Mouse (Mus musculus) liver, embryonic 11.5 days (tissue): ENCODE results near the gene Sprr2a3. TPM values are rescaled to one million over a fixed set of nuclear protein-coding genes. Genes with fewer than 3 reads are reported as not detected.
"Not testable (repeated sequence)": the region's sequence is repeated elsewhere in the genome, so short reads cannot be mapped to it uniquely, and the experiment has no call there.

ENCODE experiments used
- ATAC-seq: fragments of 200-750 bp; cut with Nextera tagmentation; replicated peaks from 2 replicates; pipeline ENCODE4 v1.8.0; 2017; ENCODE audit warnings: moderate number of reproducible peaks, mild to moderate bottlenecking, moderate TSS enrichment, moderate library complexity; ENCODE audit not compliant: low FRiP score
- DNase-seq: peaks from one replicate; pipeline ENCODE4 v3.0.0-alpha.2; 2017; ENCODE audit warnings: low spot score
- H3K27ac ChIP-seq: fragments of 300-500 bp; sonication (generic); 2 replicates; pipeline ENCODE4 v1.5.1; 2014; ENCODE audit warnings: mild to moderate bottlenecking, low read depth, low read length, control low read depth
- H3K27me3 ChIP-seq: fragments of 300-500 bp; sonication (generic); replicated peaks from 2 replicates; pipeline ENCODE4 v1.6.1; 2014; ENCODE audit warnings: low read length, mixed read lengths; ENCODE audit not compliant: control insufficient read depth, insufficient read depth
- H3K36me3 ChIP-seq: fragments of 300-500 bp; sonication (generic); 2 replicates; pipeline ENCODE4 v1.6.1; 2014; ENCODE audit warnings: mild to moderate bottlenecking, low read length, moderate library complexity, mixed read lengths; ENCODE audit not compliant: control insufficient read depth, insufficient read depth
- H3K4me1 ChIP-seq: fragments of 300-500 bp; sonication (generic); replicated peaks from 2 replicates; pipeline ENCODE4 v1.6.1; 2014; ENCODE audit warnings: low read length, mixed read lengths; ENCODE audit not compliant: control insufficient read depth, insufficient read depth
- H3K4me2 ChIP-seq: fragments of 300-500 bp; sonication (generic); 2 replicates; pipeline ENCODE4 v1.6.1; 2014; ENCODE audit warnings: mild to moderate bottlenecking, control low read depth, moderate library complexity
- H3K4me3 ChIP-seq: fragments of 300-500 bp; sonication (generic); 2 replicates; pipeline ENCODE4 v1.5.1; 2014; ENCODE audit warnings: low read depth, low read length, control low read depth
- H3K9ac ChIP-seq: fragments of 300-500 bp; sonication (generic); 2 replicates; pipeline ENCODE4 v1.6.1; 2014; ENCODE audit warnings: low read depth, low read length, control low read depth
- H3K9me3 ChIP-seq: fragments of 300-500 bp; sonication (generic); 2 replicates; pipeline ENCODE4 v1.6.1; 2016; ENCODE audit warnings: low read length, inconsistent platforms, mixed read lengths; ENCODE audit not compliant: control insufficient read depth
- WGBS: fragments of 180-500 bp; shearing (Covaris S2); extraction: QIAGEN DNeasy Blood & Tissue Kit; methylation state at CpG from one replicate; pipeline ENCODE4 v1.1.7; 2014; 5-methylcytosine and 5-hydroxymethylcytosine counted together
- polyA plus RNA-seq: library from polyadenylated mRNA; unstranded; fragments of >200 nt; fragmentation: Nextera tagmentation; extraction: Ambion mirVana; gene quantifications from 2 replicates; pipeline ENCODE4 v1.2.1, GENCODE M21; 2014

Gene Sprr2a3
- polyA plus RNA-seq = not detected in 2 replicates

GRCm38 (mm10) chr3:92285101-92285500 lies at the start of gene Sprr2a3:
Gene Sprr2a3 (plus strand): TSS chr3:92285417.
- not testable (repeated sequence) for H3K27me3 ChIP-seq, ATAC-seq, H3K27ac ChIP-seq, H3K4me1 ChIP-seq, H3K4me2 ChIP-seq, H3K4me3 ChIP-seq, H3K36me3 ChIP-seq, H3K9me3 ChIP-seq, DNase-seq, H3K9ac ChIP-seq
- 76% methylated on average over 1 of the region's 1 CpGs for WGBS

DNA sequence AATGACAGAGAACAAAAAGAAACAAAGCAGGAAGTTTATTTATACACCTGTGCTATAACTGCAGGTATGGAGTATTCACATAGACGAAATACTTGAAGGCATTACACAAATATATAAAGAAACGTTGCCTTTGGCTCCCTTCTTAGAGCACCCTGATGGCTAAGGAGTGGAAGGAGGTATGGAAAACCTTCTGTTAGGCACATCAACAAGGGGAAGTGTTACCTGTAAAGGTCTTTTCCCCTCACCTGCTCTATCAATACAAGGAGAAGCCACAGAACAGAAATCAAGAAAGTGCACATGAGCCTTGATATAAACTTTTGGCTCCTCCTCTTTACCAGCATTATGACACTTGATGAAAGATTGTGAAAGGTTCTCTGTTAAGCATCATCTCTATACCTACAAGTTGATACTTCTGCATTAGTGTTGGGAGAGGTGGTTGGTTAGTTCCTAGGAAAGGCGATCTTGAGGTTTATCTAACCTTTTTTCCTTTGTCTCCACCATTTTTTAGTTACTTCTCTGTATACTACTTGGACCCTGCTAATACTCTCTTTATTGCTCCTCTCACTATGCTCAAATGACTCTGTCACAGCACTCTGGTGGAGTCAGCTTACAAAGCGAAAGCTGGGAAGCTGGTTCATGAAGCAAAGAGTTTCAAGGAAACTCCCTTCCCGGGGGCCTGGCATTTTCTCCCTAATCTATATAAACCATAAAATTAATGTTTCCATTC lies 48.6 kb upstream of the Sprr2a3 start:
- H3K27me3 ChIP-seq, DNase-seq, H3K36me3 ChIP-seq, H3K4me3 ChIP-seq, H3K4me2 ChIP-seq, H3K9ac ChIP-seq, H3K27ac ChIP-seq, H3K4me1 ChIP-seq, H3K9me3 ChIP-seq: not testable (repeated sequence)
- ATAC-seq = peak; percentile 38; the same call in 1 of the 2 replicates
- no CpG with 5 or more reads among the region's 5 CpGs for WGBS

- not testable (repeated sequence) for H3K9me3 ChIP-seq, H3K9ac ChIP-seq, H3K27me3 ChIP-seq, H3K4me2 ChIP-seq, H3K4me3 ChIP-seq, H3K4me1 ChIP-seq, ATAC-seq, H3K36me3 ChIP-seq, DNase-seq, H3K27ac ChIP-seq
Observed at GRCm38 (mm10) chr3:92238736-92239135, 46.5 kb upstream of the Sprr2a3 start.

- H3K9ac ChIP-seq, DNase-seq, ATAC-seq, H3K4me2 ChIP-seq, H3K4me1 ChIP-seq, H3K36me3 ChIP-seq, H3K27ac ChIP-seq, H3K27me3 ChIP-seq, H3K4me3 ChIP-seq, H3K9me3 ChIP-seq: not testable (repeated sequence)
- no CpG with 5 or more reads among the region's 1 CpGs for WGBS
Observed at GRCm38 (mm10) chr3:92239197-92239596, 46.0 kb upstream of the Sprr2a3 start.

- ATAC-seq, H3K9me3 ChIP-seq: not testable (repeated sequence)
Observed at GRCm38 (mm10) chr3:92244833-92245232, 40.4 kb upstream of the Sprr2a3 start.

GRCm38 (mm10) chr3:92246245-92246644 lies 39.0 kb upstream of the Sprr2a3 start:
- peak; percentile 32 for ATAC-seq
- H3K4me3 ChIP-seq, H3K4me1 ChIP-seq, H3K4me2 ChIP-seq, H3K27me3 ChIP-seq, DNase-seq, H3K36me3 ChIP-seq, H3K27ac ChIP-seq, H3K9me3 ChIP-seq, H3K9ac ChIP-seq: not testable (repeated sequence)
- WGBS = no CpG with 5 or more reads among the region's 10 CpGs

More at GRCm38 (mm10) chr3:92244833-92245232, 40.4 kb upstream of the Sprr2a3 start:
- not testable (repeated sequence) for DNase-seq, H3K9ac ChIP-seq, H3K4me3 ChIP-seq, H3K4me1 ChIP-seq, H3K27me3 ChIP-seq, H3K27ac ChIP-seq, H3K36me3 ChIP-seq, H3K4me2 ChIP-seq

- H3K4me3 ChIP-seq, H3K9ac ChIP-seq, DNase-seq, H3K4me1 ChIP-seq, ATAC-seq, H3K27ac ChIP-seq, H3K9me3 ChIP-seq, H3K4me2 ChIP-seq, H3K27me3 ChIP-seq, H3K36me3 ChIP-seq: not testable (repeated sequence)
Observed at GRCm38 (mm10) chr3:92248494-92248893, 36.7 kb upstream of the Sprr2a3 start.

- 86% methylated on average over 1 of the region's 2 CpGs for WGBS
- H3K36me3 ChIP-seq, H3K4me2 ChIP-seq, H3K27me3 ChIP-seq, H3K27ac ChIP-seq, H3K4me3 ChIP-seq, DNase-seq, H3K9me3 ChIP-seq, H3K4me1 ChIP-seq, ATAC-seq, H3K9ac ChIP-seq: not testable (repeated sequence)
Observed at GRCm38 (mm10) chr3:92250450-92250849, 34.8 kb upstream of the Sprr2a3 start.

DNA sequence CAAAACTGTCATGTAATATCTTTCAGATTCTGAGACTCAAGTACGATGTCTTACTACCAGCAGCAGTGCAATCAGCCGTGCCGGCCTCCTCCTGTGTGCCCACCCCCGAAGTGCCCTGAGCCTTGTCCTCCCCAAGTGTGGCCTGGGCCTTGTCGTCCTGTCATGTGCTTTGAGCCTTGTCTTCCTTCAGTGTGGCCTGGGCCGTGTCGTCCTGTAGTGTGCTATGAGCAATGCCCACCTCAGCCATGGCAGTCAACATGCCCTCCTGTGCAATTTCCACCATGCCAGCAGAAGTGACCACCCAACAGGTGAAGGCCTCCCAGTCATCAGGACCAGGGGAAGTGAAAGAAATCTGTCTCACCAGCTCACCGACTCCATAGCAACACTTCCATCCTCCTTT lies 31.4 kb upstream of the Sprr2a3 start:
- H3K9ac ChIP-seq = not testable (repeated sequence)
- ATAC-seq = 0 out of 2 replicates have a peak, but pooled peaks have one; percentile 59

More for the DNA sequence above, 31.4 kb upstream of the Sprr2a3 start:
- H3K27me3 ChIP-seq, H3K4me1 ChIP-seq, H3K9me3 ChIP-seq, DNase-seq, H3K27ac ChIP-seq, H3K4me2 ChIP-seq, H3K4me3 ChIP-seq, H3K36me3 ChIP-seq: not testable (repeated sequence)
- no CpG with 5 or more reads among the region's 8 CpGs for WGBS
